Mouse (Mus musculus): ENCODE data around the gene Mgp.

DNA sequence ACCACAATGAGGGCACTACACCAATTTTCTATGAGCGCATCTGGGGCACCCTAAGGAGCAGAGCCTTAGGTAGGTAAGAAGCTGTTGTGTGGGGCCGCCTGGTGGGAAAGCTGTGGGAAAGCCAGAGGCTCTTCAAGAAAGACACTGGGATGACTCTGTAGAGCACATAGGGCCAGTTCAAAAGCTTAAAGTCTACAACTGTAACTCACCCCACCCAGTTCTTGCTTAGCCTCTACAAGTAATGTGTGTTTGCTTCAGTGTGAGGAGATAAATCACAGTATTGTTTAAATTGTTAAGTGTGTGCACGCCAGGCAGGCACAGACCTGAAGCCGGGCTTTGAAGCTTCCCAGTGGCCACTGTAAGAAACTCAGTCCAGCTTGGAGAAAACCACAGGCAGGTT is 9.5 kb downstream of the Mgp start:
- no peak for TF ChIP-seq CTCF (IDR thresholded peaks at IDR 0.05; ENCODE audit: borderline replicate concordance, insufficient read depth, low read depth, low read length)
- TF ChIP-seq POLR2A (IDR thresholded peaks at IDR 0.05; ENCODE audit: borderline replicate concordance, insufficient read depth, low read length): no peak

Measured in cerebellum, adult 2 months (tissue).